Mouse (Mus musculus) forelimb bud, embryonic 11.5 days (tissue): ENCODE results near the gene Nap1l1.
A peak's percentile ranks its signal among the peaks of the same experiment; 100 is the strongest.

ENCODE experiments used
- DNase-seq: peaks from one replicate; pipeline ENCODE4 v3.0.0-alpha.2; 2012; ENCODE audit warnings: low read depth, low spot score

Gene Nap1l1

GRCm38 (mm10) chr10:111515071-111516010, 42.3 kb downstream of the Nap1l1 start:
- DNase-seq, result no peak

GRCm38 (mm10) chr10:111516172-111516588, 43.2 kb downstream of the Nap1l1 start:
- DNase-seq, result no peak

GRCm38 (mm10) chr10:111516804-111517436, 43.9 kb downstream of the Nap1l1 start:
- no peak for DNase-seq

- no peak for DNase-seq
These were observed 45.3 kb downstream of the Nap1l1 start for GRCm38 (mm10) chr10:111518350-111518749.

- DNase-seq, result no peak
These were observed 46.8 kb downstream of the Nap1l1 start for GRCm38 (mm10) chr10:111519620-111520370.

- no peak for DNase-seq
These were observed 47.6 kb downstream of the Nap1l1 start for GRCm38 (mm10) chr10:111520621-111521020.

GRCm38 (mm10) chr10:111521636-111522035, 48.6 kb downstream of the Nap1l1 start:
- no peak for DNase-seq

- DNase-seq, result no peak
These were observed 49.2 kb downstream of the Nap1l1 start for GRCm38 (mm10) chr10:111522230-111522629.

GRCm38 (mm10) chr10:111523894-111524293, 50.9 kb downstream of the Nap1l1 start:
- no peak for DNase-seq

- no peak for DNase-seq
These were observed 54.0 kb downstream of the Nap1l1 start for GRCm38 (mm10) chr10:111527057-111527456.

- no peak for DNase-seq
These were observed 54.6 kb downstream of the Nap1l1 start for GRCm38 (mm10) chr10:111527613-111528012.

- DNase-seq, result no peak
These were observed 55.3 kb downstream of the Nap1l1 start for GRCm38 (mm10) chr10:111528283-111528682.

- no peak for DNase-seq
These were observed 57.4 kb downstream of the Nap1l1 start for GRCm38 (mm10) chr10:111530398-111530797.

GRCm38 (mm10) chr10:111534691-111535090, 61.7 kb downstream of the Nap1l1 start:
- DNase-seq, result no peak

GRCm38 (mm10) chr10:111537410-111537809, 64.4 kb downstream of the Nap1l1 start:
- no peak for DNase-seq

GRCm38 (mm10) chr10:111539724-111540324, 66.8 kb downstream of the Nap1l1 start:
- peak; percentile 77 for DNase-seq

- no peak for DNase-seq
These were observed 67.7 kb downstream of the Nap1l1 start for GRCm38 (mm10) chr10:111540678-111541077.

- DNase-seq, result no peak
These were observed 70.1 kb downstream of the Nap1l1 start for GRCm38 (mm10) chr10:111543106-111543505.

GRCm38 (mm10) chr10:111543781-111544260, 70.8 kb downstream of the Nap1l1 start:
- DNase-seq, result no peak

GRCm38 (mm10) chr10:111544311-111544710, 71.3 kb downstream of the Nap1l1 start:
- no peak for DNase-seq

- DNase-seq, result no peak
These were observed 72.6 kb downstream of the Nap1l1 start for GRCm38 (mm10) chr10:111545648-111546047.
